Mouse (Mus musculus): ENCODE data around the gene Hp1bp3. TPM values are rescaled to one million over a fixed set of nuclear protein-coding genes. Genes with fewer than 3 reads are reported as not detected.

The Hp1bp3 gene
- polyA plus RNA-seq, 1 experiment = 71.4 TPM

DNA sequence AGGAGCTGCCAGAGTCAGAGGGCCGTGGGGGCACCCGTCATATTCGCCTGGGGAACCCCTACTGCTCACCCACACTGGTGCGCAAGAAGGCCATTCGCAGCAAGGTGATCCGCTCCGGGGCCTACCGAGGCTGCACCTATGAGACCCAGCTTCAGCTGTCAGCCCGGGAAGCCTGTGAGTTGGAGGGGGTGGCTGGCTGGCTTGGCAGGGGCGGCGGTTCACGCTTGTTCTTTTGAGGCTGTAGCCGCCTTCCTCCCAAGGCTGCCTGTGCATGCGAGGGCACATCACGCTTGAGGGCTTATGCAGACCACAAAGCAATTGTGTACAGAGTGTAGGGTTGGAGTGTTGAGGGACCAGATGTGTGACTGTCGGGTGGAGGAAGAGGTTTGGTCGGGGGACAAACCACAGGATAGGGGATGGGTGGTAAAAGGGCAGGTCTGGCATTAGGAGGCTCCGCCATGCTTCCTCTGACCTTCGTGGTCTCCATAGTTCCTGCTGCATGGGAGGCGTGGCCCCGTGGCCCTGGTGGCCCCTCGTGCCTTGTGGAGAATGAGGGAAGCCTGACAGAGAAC lies 41.1 kb downstream of the Hp1bp3 start:
- no peak overlapping the region for H3K4me3 ChIP-seq (ENCODE audit: insufficient read depth, low read depth, low read length)
- no peak overlapping the region for H3K27ac ChIP-seq (replicated peaks; ENCODE audit: low read depth, low read length)
- no peaks in the 10 kb centered on the region; the same call in 1 of the 2 replicates for H3K4me1 ChIP-seq (ENCODE audit: control insufficient read depth, insufficient read depth, insufficient read length, low read length)

DNA sequence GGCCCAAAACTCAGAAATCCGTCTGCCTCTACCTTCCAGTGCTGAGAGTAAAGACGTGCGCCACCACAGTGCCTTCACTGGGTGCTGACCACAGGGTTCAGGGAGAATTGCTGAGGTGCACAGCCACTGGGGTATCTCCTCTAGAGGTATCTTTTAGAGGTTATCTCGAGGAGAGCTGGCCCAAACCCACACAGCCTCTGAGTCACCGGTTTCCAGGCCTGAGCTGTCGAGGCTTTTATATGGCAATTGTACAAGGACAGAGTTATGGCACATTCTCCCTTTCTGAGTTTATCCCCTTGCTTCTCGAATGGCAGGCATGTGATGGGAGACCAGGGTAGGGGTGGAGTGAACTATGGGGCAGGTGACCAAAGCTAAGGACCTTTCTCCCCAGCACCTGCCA lies 42.6 kb downstream of the Hp1bp3 start:
- Histone ChIP-seq H3K4me3 (ENCODE audit: insufficient read depth, low read depth, low read length) (no peak overlapping the region), H3K27ac (replicated peaks; ENCODE audit: low read depth, low read length) (no peak overlapping the region), H3K4me1 (ENCODE audit: control insufficient read depth, insufficient read depth, insufficient read length, low read length) (0 out of 2 replicates have a peak, but pooled peaks cover 2% of the 10 kb centered on the region)

- Histone ChIP-seq H3K4me1 (ENCODE audit: control insufficient read depth, insufficient read depth, insufficient read length, low read length) (0 out of 2 replicates have a peak, but pooled peaks cover 2% of the 10 kb centered on the region), H3K27ac (replicated peaks; ENCODE audit: low read depth, low read length) (no peak overlapping the region), H3K4me3 (ENCODE audit: insufficient read depth, low read depth, low read length) (no peak overlapping the region)
Observed at GRCm38 (mm10) chr4:138259482-138259881, 43.4 kb downstream of the Hp1bp3 start.

- peak overlapping the region; percentile 70 for H3K4me3 ChIP-seq (ENCODE audit: insufficient read depth, low read depth, low read length)
- H3K4me1 ChIP-seq (ENCODE audit: control insufficient read depth, insufficient read depth, insufficient read length, low read length) = 0 out of 2 replicates have a peak, but pooled peaks cover 2% of the 10 kb centered on the region
- no peak overlapping the region for H3K27ac ChIP-seq (replicated peaks; ENCODE audit: low read depth, low read length)
Observed at GRCm38 (mm10) chr4:138261843-138262681, 46.0 kb downstream of the Hp1bp3 start.

GRCm38 (mm10) chr4:138267869-138268268 lies 51.8 kb downstream of the Hp1bp3 start:
- Histone ChIP-seq H3K27ac (replicated peaks; ENCODE audit: low read depth, low read length) (no peak overlapping the region), H3K4me1 (ENCODE audit: control insufficient read depth, insufficient read depth, insufficient read length, low read length) (no peaks in the 10 kb centered on the region), H3K4me3 (ENCODE audit: insufficient read depth, low read depth, low read length) (no peak overlapping the region)

- Histone ChIP-seq H3K27ac (replicated peaks; ENCODE audit: low read depth, low read length) (no peak overlapping the region), H3K4me1 (ENCODE audit: control insufficient read depth, insufficient read depth, insufficient read length, low read length) (no peaks in the 10 kb centered on the region), H3K4me3 (ENCODE audit: insufficient read depth, low read depth, low read length) (no peak overlapping the region)
Observed at GRCm38 (mm10) chr4:138272011-138272997, 56.2 kb downstream of the Hp1bp3 start.

DNA sequence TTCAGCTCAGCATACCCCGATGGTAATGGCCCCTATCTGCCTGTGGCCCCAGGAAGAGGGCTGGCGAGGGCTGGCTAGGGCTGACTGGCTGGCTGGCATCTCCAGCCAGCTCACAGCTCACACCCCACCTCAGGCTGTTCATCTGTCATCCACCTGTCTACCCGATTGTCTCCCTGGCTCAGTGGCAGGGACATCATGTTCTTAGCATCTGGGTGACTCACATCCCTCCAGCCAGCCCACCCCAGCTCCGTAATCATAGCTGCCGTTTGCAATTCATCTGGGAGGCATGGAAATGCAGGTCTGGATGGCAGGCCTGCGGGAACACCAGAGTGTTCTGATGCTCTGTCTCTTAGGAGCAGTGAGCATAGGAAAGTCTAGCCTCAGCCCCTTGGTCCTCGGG lies 62.2 kb downstream of the Hp1bp3 start:
- no peaks in the 10 kb centered on the region for H3K4me1 ChIP-seq (ENCODE audit: control insufficient read depth, insufficient read depth, insufficient read length, low read length)
- H3K4me3 ChIP-seq (ENCODE audit: insufficient read depth, low read depth, low read length) = no peak overlapping the region
- no peak overlapping the region for H3K27ac ChIP-seq (replicated peaks; ENCODE audit: low read depth, low read length)

DNA sequence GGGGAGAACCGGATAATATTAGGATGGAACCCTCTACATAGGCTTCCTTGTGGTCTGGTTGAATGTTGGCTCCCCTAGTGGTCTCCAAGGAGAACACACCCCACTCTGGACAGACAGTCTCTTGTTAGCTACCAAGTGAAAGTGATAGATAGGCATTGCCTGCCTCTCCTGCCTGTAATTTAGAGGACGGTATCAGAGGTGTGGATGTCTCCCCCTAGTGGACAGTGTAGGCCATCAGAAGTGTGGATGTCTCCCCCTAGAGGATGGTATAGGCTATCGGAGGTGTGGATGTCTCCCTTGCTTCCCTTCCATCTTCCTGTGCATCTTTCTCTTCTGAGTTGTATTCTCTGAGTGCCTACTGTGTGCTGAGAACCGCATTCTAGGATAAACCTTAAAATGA lies 66.7 kb downstream of the Hp1bp3 start:
- no peak overlapping the region for H3K4me3 ChIP-seq (ENCODE audit: insufficient read depth, low read depth, low read length)

GRCm38 (mm10) chr4:138286411-138286810 lies 70.3 kb downstream of the Hp1bp3 start:
- Histone ChIP-seq H3K4me3 (ENCODE audit: insufficient read depth, low read depth, low read length) (no peak overlapping the region), H3K27ac (replicated peaks; ENCODE audit: low read depth, low read length) (no peak overlapping the region), H3K4me1 (ENCODE audit: control insufficient read depth, insufficient read depth, insufficient read length, low read length) (no peaks in the 10 kb centered on the region)

More for the DNA sequence above, 66.7 kb downstream of the Hp1bp3 start:
- H3K4me1 ChIP-seq (ENCODE audit: control insufficient read depth, insufficient read depth, insufficient read length, low read length) = no peaks in the 10 kb centered on the region
- H3K27ac ChIP-seq (replicated peaks; ENCODE audit: low read depth, low read length) = no peak overlapping the region

GRCm38 (mm10) chr4:138288691-138289090 lies 72.6 kb downstream of the Hp1bp3 start:
- H3K4me3 ChIP-seq (ENCODE audit: insufficient read depth, low read depth, low read length) = no peak overlapping the region
- H3K27ac ChIP-seq (replicated peaks; ENCODE audit: low read depth, low read length) = no peak overlapping the region
- H3K4me1 ChIP-seq (ENCODE audit: control insufficient read depth, insufficient read depth, insufficient read length, low read length) = no peaks in the 10 kb centered on the region

DNA sequence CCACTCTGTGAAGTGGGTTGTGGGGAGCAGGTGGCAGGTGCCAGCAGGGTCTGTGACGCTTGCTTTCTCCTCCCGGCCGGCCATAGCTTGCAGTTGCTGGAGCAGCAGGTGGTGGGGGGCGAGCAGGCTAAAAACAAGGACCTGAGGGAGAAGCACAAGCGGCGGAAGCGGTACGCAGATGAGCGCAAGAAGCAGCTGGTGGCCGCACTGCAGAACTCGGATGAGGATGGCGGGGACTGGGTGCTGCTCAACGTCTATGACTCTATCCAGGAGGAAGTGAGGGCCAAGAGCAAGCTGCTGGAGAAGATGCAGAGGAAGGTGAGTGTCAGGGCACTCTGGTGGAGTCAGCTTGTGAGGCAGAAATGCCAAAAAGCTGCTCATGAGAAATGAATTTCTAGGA lies 75.9 kb downstream of the Hp1bp3 start:
- H3K4me1 ChIP-seq (ENCODE audit: control insufficient read depth, insufficient read depth, insufficient read length, low read length) = no peaks in the 10 kb centered on the region
- H3K27ac ChIP-seq (replicated peaks; ENCODE audit: low read depth, low read length) = no peak overlapping the region
- H3K4me3 ChIP-seq (ENCODE audit: insufficient read depth, low read depth, low read length) = no peak overlapping the region

DNA sequence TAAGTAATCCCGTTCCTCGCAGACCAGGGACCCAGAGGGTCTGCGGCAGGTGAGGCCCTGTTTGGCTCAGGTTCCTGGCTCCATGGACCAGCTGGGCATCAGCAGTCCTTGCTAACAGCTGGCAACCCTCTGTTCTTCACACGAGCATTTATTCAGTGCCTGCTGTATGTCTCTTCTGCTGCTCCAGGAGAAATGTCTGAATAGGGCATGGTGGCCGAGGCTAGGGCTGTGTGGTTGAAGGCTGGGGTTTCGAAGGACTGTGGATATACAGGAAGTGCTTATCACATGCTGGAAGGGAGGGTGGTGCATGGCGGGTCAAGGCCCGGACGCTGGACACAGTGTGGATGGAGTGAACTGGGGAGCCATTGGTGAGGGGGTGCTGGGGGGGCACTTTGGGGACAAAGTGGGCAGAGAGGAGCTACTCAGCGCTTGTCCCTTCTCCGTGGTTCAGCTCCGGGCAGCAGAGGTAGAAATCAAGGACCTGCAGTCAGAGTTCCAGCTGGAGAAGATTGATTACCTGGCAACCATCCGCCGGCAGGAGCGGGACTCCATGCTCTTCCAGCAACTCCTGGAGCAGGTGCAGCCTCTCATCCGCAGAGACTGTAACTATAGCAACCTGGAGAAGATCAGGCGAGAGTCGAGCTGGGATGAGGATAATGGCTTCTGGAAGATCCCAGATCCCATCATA lies 77.3 kb downstream of the Hp1bp3 start:
- Histone ChIP-seq H3K4me3 (ENCODE audit: insufficient read depth, low read depth, low read length) (no peak overlapping the region), H3K4me1 (ENCODE audit: control insufficient read depth, insufficient read depth, insufficient read length, low read length) (no peaks in the 10 kb centered on the region), H3K27ac (replicated peaks; ENCODE audit: low read depth, low read length) (no peak overlapping the region)

GRCm38 (mm10) chr4:138293949-138294550 lies 78.0 kb downstream of the Hp1bp3 start:
- no peaks in the 10 kb centered on the region for H3K4me1 ChIP-seq (ENCODE audit: control insufficient read depth, insufficient read depth, insufficient read length, low read length)
- no peak overlapping the region for H3K4me3 ChIP-seq (ENCODE audit: insufficient read depth, low read depth, low read length)
- H3K27ac ChIP-seq (replicated peaks; ENCODE audit: low read depth, low read length) = no peak overlapping the region
